Mouse (Mus musculus): Measurements from ENCODE around the gene Pla2g1b. TPM values are rescaled to one million over a fixed set of nuclear protein-coding genes. Genes with fewer than 3 reads are reported as not detected.
A peak's percentile ranks its signal among the peaks of the same experiment; 100 is the strongest.

Gene Pla2g1b
- total and polyA plus RNA-seq, 2 experiments from 2014 or later = not detected

GRCm38 (mm10) chr5:115431898-115432259, 34.2 kb upstream of the Pla2g1b start:
- no peaks in the 10 kb centered on the region for H3K9me3 ChIP-seq (ENCODE audit: low read length)
- H3K36me3 ChIP-seq (ENCODE audit: insufficient read depth) = 0 out of 2 replicates have a peak, but pooled peaks cover 5% of the 10 kb centered on the region
- peak overlapping the region; percentile 96 for H3K4me3 ChIP-seq (ENCODE audit: low read depth, low read length)
- H3K4me2 ChIP-seq (ENCODE audit: low read depth) = peak overlapping the region; percentile 95
- DNase-seq (peak; percentile 17), ATAC-seq (no peak)
- H3K4me1 ChIP-seq (ENCODE audit: insufficient read depth) = peaks cover 53% of the 10 kb centered on the region
- H3K27ac ChIP-seq (ENCODE audit: low read depth, low read length) = peak overlapping the region; percentile 72
- 3% methylated on average over 7 of the region's 7 CpGs for WGBS
- H3K27me3 ChIP-seq (ENCODE audit: insufficient read depth, low read length) = no peaks in the 10 kb centered on the region
- no peak for TF ChIP-seq CTCF (IDR thresholded peaks at IDR 0.05; ENCODE audit: low read depth)
- H3K9ac ChIP-seq = peak overlapping the region; percentile 51

GRCm38 (mm10) chr5:115432395-115432794, 33.7 kb upstream of the Pla2g1b start:
- peak overlapping the region; percentile 72; the same call in 1 of the 2 replicates for H3K27ac ChIP-seq (ENCODE audit: low read depth, low read length)
- 0 out of 2 replicates have a peak, but pooled peaks cover 5% of the 10 kb centered on the region for H3K36me3 ChIP-seq (ENCODE audit: insufficient read depth)
- TF ChIP-seq CTCF (IDR thresholded peaks at IDR 0.05; ENCODE audit: low read depth) = no peak
- no peak for DNase-seq
- H3K4me2 ChIP-seq (ENCODE audit: low read depth) = peak overlapping the region; percentile 95
- no peaks in the 10 kb centered on the region for H3K9me3 ChIP-seq (ENCODE audit: low read length)
- ATAC-seq = no peak
- H3K4me1 ChIP-seq (ENCODE audit: insufficient read depth) = peaks cover 56% of the 10 kb centered on the region
- no peaks in the 10 kb centered on the region for H3K27me3 ChIP-seq (ENCODE audit: insufficient read depth, low read length)
- peak overlapping the region; percentile 96 for H3K4me3 ChIP-seq (ENCODE audit: low read depth, low read length)
- peak overlapping the region; percentile 51 for H3K9ac ChIP-seq
- 18% methylated on average over 11 of the region's 11 CpGs for WGBS

- peak; percentile 13 for DNase-seq
- 50% methylated on average over 8 of the region's 8 CpGs for WGBS
- no peak for TF ChIP-seq CTCF (IDR thresholded peaks at IDR 0.05; ENCODE audit: low read depth)
Measured at GRCm38 (mm10) chr5:115433191-115433590, 32.9 kb upstream of the Pla2g1b start.

GRCm38 (mm10) chr5:115434280-115434852, 31.7 kb upstream of the Pla2g1b start:
- H3K9ac ChIP-seq = peak overlapping the region; percentile 14; the same call in 1 of the 2 replicates
- 10% methylated on average over 11 of the region's 11 CpGs for WGBS
- no peaks in the 10 kb centered on the region for H3K9me3 ChIP-seq (ENCODE audit: low read length)
- peaks cover 54% of the 10 kb centered on the region for H3K4me1 ChIP-seq (ENCODE audit: insufficient read depth)
- H3K27ac ChIP-seq (ENCODE audit: low read depth, low read length) = peak overlapping the region; percentile 99
- peak; percentile 22 for DNase-seq
- no peak for TF ChIP-seq CTCF (IDR thresholded peaks at IDR 0.05; ENCODE audit: low read depth)
- peaks cover 10% of the 10 kb centered on the region; the same call in 1 of the 2 replicates for H3K36me3 ChIP-seq (ENCODE audit: insufficient read depth)
- peak overlapping the region; percentile 5; the same call in 1 of the 2 replicates for H3K4me2 ChIP-seq (ENCODE audit: low read depth)
- no peak for ATAC-seq
- no peak overlapping the region for H3K4me3 ChIP-seq (ENCODE audit: low read depth, low read length)
- no peaks in the 10 kb centered on the region for H3K27me3 ChIP-seq (ENCODE audit: insufficient read depth, low read length)

More at GRCm38 (mm10) chr5:115433191-115433590, 32.9 kb upstream of the Pla2g1b start:
- Histone ChIP-seq H3K9me3 (ENCODE audit: low read length) (no peaks in the 10 kb centered on the region), H3K4me1 (ENCODE audit: insufficient read depth) (peaks cover 60% of the 10 kb centered on the region), H3K27me3 (ENCODE audit: insufficient read depth, low read length) (no peaks in the 10 kb centered on the region), H3K4me2 (ENCODE audit: low read depth) (peak overlapping the region; percentile 95), H3K4me3 (ENCODE audit: low read depth, low read length) (no peak overlapping the region), H3K36me3 (ENCODE audit: insufficient read depth) (0 out of 2 replicates have a peak, but pooled peaks cover 5% of the 10 kb centered on the region), H3K9ac (no peak overlapping the region), H3K27ac (ENCODE audit: low read depth, low read length) (0 out of 2 replicates have a peak overlapping the region, but pooled peaks have one; percentile 45)
- ATAC-seq = no peak

GRCm38 (mm10) chr5:115434853-115435754, 31.0 kb upstream of the Pla2g1b start:
- peak; percentile 25 for DNase-seq

GRCm38 (mm10) chr5:115435755-115436379, 30.2 kb upstream of the Pla2g1b start:
- peaks cover 20% of the 10 kb centered on the region for H3K36me3 ChIP-seq (ENCODE audit: insufficient read depth)
- no peaks in the 10 kb centered on the region for H3K9me3 ChIP-seq (ENCODE audit: low read length)
- H3K9ac ChIP-seq = peak overlapping the region; percentile 73
- peaks cover 54% of the 10 kb centered on the region for H3K4me1 ChIP-seq (ENCODE audit: insufficient read depth)
- no peak; the same call in 1 of the 2 replicates for ATAC-seq
- WGBS = 7% methylated on average over 8 of the region's 8 CpGs
- no peak for DNase-seq
- H3K4me3 ChIP-seq (ENCODE audit: low read depth, low read length) = peak overlapping the region; percentile 32
- no peaks in the 10 kb centered on the region for H3K27me3 ChIP-seq (ENCODE audit: insufficient read depth, low read length)
- peak overlapping the region; percentile 99 for H3K27ac ChIP-seq (ENCODE audit: low read depth, low read length)
- no peak for TF ChIP-seq CTCF (IDR thresholded peaks at IDR 0.05; ENCODE audit: low read depth)
- H3K4me2 ChIP-seq (ENCODE audit: low read depth) = peak overlapping the region; percentile 65

More at GRCm38 (mm10) chr5:115434853-115435754, 31.0 kb upstream of the Pla2g1b start:
- ATAC-seq = no peak
- peaks cover 54% of the 10 kb centered on the region for H3K4me1 ChIP-seq (ENCODE audit: insufficient read depth)
- peak overlapping the region; percentile 65 for H3K4me2 ChIP-seq (ENCODE audit: low read depth)
- H3K4me3 ChIP-seq (ENCODE audit: low read depth, low read length) = no peak overlapping the region
- H3K27ac ChIP-seq (ENCODE audit: low read depth, low read length) = peak overlapping the region; percentile 99
- 11% methylated on average over 15 of the region's 15 CpGs for WGBS
- no peaks in the 10 kb centered on the region for H3K27me3 ChIP-seq (ENCODE audit: insufficient read depth, low read length)
- peaks cover 17% of the 10 kb centered on the region for H3K36me3 ChIP-seq (ENCODE audit: insufficient read depth)
- TF ChIP-seq CTCF (IDR thresholded peaks at IDR 0.05; ENCODE audit: low read depth) = no peak
- H3K9me3 ChIP-seq (ENCODE audit: low read length) = no peaks in the 10 kb centered on the region
- H3K9ac ChIP-seq = peak overlapping the region; percentile 73

All from forebrain, postnatal 0 days (tissue).